Mouse (Mus musculus) limb, embryonic 12.5 days (tissue): ENCODE data around the gene Abcg4. TPM values are rescaled to one million over a fixed set of nuclear protein-coding genes. Genes with fewer than 3 reads are reported as not detected.
"Not testable (repeated sequence)": the region's sequence is repeated elsewhere in the genome, so short reads cannot be mapped to it uniquely, and the experiment has no call there.

ENCODE experiments used
- ATAC-seq: fragments of 200-750 bp; cut with Nextera tagmentation; 2 replicates; pipeline ENCODE4 v1.8.0; 2017; ENCODE audit warnings: low read depth, moderate TSS enrichment; ENCODE audit not compliant: insufficient number of reproducible peaks, insufficient read depth, low FRiP score, low TSS enrichment
- H3K27ac ChIP-seq: fragments of 300-500 bp; sonication (generic); 2 replicates; pipeline ENCODE4 v1.5.1; 2016; ENCODE audit warnings: mild to moderate bottlenecking, moderate library complexity
- H3K27me3 ChIP-seq: fragments of 300-500 bp; sonication (generic); 2 replicates; pipeline ENCODE4 v1.6.1; 2016; ENCODE audit warnings: mild to moderate bottlenecking, moderate library complexity
- H3K36me3 ChIP-seq: fragments of 300-500 bp; sonication (generic); 2 replicates; pipeline ENCODE4 v1.6.1; 2016; ENCODE audit warnings: mild to moderate bottlenecking, moderate library complexity
- H3K4me1 ChIP-seq: fragments of 300-500 bp; sonication (generic); replicated peaks from 2 replicates; pipeline ENCODE4 v1.6.1; 2016
- H3K4me2 ChIP-seq: fragments of 300-500 bp; sonication (generic); 2 replicates; pipeline ENCODE4 v1.6.1; 2016; ENCODE audit warnings: mild to moderate bottlenecking, moderate library complexity
- H3K4me3 ChIP-seq: fragments of 300-500 bp; sonication (generic); replicated peaks from 2 replicates; pipeline ENCODE4 v1.5.1; 2016; ENCODE audit warnings: mild to moderate bottlenecking
- H3K9ac ChIP-seq: fragments of 300-500 bp; sonication (generic); replicated peaks from 2 replicates; pipeline ENCODE4 v1.6.1; 2016; ENCODE audit warnings: mild to moderate bottlenecking, moderate library complexity
- H3K9me3 ChIP-seq: fragments of 300-500 bp; sonication (generic); 2 replicates; pipeline ENCODE4 v1.6.1; 2016; ENCODE audit warnings: mild to moderate bottlenecking, moderate library complexity
- WGBS: fragments of 180-500 bp; shearing (Covaris S2); methylation state at CpG from one replicate; pipeline ENCODE4 v1.1.7; 2016; 5-methylcytosine and 5-hydroxymethylcytosine counted together
- polyA plus RNA-seq: library from polyadenylated mRNA; unstranded; fragments of >200 nt; fragmentation: Nextera tagmentation; extraction: Ambion mirVana; gene quantifications from 2 replicates; pipeline ENCODE4 v1.2.1, GENCODE M21; 2016

Abcg4 gene
- polyA plus RNA-seq, 1 experiment from 2014 or later, result 7.0 TPM

DNA sequence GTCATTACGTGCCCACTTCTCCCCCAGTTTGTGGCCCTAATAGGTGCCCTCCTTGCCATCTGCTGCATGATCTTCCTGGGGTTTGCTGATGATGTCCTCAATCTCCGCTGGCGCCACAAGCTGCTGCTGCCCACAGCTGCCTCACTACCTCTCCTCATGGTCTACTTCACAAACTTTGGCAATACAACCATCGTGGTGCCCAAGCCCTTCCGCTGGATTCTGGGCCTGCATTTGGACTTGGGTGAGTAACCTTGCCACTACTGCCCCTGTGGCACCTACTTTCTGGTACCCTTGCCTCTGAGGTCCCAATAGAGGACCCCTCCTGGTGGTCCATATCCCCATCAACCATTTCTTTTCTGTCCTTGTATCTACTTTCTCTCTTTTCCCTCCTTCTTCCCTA is 39.5 kb upstream of the Abcg4 start:
- H3K4me2 ChIP-seq, result peak overlapping the region; percentile 79
- no peak for ATAC-seq
- H3K9ac ChIP-seq, result peak overlapping the region; percentile 88; the same call in 1 of the 2 replicates
- 88% methylated on average over 5 of the region's 5 CpGs for WGBS
- peaks cover 46% of the 10 kb centered on the region for H3K36me3 ChIP-seq
- no peak overlapping the region for H3K27ac ChIP-seq
- H3K4me1 ChIP-seq, result peaks cover 13% of the 10 kb centered on the region
- no peaks in the 10 kb centered on the region for H3K9me3 ChIP-seq
- H3K4me3 ChIP-seq, result peak overlapping the region; percentile 75
- no peaks in the 10 kb centered on the region for H3K27me3 ChIP-seq

DNA sequence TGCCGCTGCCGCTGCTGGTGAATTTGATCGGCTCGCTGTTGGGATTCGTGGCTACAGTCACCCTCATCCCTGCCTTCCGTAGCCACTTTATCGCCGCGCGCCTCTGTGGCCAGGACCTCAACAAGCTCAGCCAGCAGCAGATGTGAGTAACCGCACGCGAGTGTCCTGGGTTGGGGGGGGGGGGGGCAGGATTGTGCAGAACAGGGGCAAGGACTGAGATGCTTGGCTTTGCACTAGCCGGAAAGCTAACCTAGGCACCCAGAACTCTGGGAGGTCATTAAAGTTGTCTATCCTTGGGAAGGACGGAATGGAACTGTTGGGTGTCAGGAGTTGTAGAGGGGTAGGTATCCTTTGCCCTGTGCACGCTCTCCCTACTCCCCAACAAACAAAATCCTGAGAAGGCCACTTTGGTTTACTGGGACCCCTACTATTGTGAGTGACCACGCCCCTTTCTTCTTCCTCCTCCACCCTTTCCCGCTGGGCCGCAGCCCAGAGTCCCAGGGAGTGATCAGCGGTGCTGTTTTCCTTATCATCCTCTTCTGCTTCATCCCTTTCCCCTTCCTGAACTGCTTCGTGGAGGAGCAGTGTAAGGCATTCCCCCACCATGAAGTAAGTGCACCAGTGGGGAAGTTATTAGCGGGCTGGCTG is 38.8 kb upstream of the Abcg4 start:
- WGBS, result 1% methylated on average over 22 of the region's 22 CpGs
- peak overlapping the region; percentile 95 for H3K27ac ChIP-seq
- H3K4me1 ChIP-seq, result peaks cover 13% of the 10 kb centered on the region
- H3K4me2 ChIP-seq, result peak overlapping the region; percentile 79
- H3K9me3 ChIP-seq, result no peaks in the 10 kb centered on the region
- H3K4me3 ChIP-seq, result peak overlapping the region; percentile 75
- H3K9ac ChIP-seq, result peak overlapping the region; percentile 88
- ATAC-seq, result 0 out of 2 replicates have a peak, but pooled peaks have one; percentile 34
- H3K27me3 ChIP-seq, result no peaks in the 10 kb centered on the region
- H3K36me3 ChIP-seq, result peaks cover 38% of the 10 kb centered on the region

DNA sequence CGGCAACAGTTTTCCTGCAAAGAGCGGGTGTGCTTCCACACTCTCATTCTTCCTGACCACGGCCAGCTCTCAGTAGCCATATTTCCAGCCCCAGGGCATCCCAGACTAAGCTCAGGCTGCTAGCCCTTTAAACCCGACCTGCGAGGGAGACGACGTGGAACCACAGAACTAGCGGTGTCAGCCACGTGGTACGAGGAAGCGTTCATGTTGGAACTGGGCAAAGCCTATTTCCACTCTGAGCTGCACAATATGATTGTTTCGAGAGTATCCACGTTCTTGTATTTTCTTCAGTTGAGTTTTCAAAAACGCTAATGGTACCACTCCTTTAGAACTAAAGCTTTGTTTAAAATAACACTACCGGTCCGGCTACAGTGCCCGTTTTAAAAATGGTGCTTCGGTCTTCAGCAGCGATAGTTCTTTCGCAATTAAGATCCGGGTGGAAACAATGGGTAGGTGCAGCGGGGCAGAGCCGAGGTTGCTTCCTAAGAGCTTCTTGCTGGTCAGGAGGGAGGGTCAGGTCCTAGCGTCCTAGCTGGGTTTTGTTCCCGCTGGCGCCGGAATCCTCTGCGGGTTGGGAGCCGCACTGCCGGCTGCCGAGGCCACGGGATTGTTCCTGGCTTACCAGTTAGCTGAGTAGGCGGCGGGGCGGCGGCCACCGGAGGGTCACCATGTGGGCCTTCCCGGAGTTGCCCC is 38.1 kb upstream of the Abcg4 start:
- ATAC-seq, result peak; percentile 87
- H3K4me2 ChIP-seq, result peak overlapping the region; percentile 79
- H3K27ac ChIP-seq, result peak overlapping the region; percentile 95
- peak overlapping the region; percentile 88 for H3K9ac ChIP-seq
- no peaks in the 10 kb centered on the region for H3K27me3 ChIP-seq
- H3K4me1 ChIP-seq, result peaks cover 13% of the 10 kb centered on the region
- no peaks in the 10 kb centered on the region for H3K9me3 ChIP-seq
- under 1% methylated on average over 38 of the region's 38 CpGs for WGBS
- H3K4me3 ChIP-seq, result peak overlapping the region; percentile 75
- peaks cover 31% of the 10 kb centered on the region for H3K36me3 ChIP-seq

DNA sequence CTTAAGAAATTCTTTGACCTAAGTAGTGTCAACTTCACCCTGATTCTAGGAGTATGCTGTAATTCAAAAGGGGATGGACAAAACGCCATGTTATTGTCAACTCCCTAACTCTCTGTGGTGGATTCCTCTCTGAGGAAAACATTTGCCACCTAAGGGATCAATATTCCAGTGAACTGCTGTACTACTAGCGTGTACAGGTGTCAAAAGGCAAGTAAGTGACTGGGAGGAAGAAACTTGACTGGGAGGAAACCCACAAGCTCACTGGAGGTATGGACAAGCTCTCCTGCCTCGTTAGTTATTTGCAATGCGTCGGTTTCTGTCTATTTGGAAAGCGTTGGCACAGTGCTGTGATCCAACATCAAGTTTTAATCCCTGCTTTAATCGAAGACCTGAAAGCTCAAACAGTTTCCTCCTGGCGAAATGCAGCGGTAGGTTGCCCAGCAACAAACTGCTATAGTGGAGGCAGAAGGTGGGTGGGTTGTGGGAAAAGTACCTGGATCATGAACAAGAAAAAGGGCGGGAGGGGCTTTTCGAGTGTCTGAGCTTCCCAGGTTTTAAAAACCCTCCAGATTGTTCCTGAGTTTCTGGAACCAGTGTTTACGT is 37.5 kb upstream of the Abcg4 start, which contains the start of gene Dpagt1:
Gene Dpagt1, plus strand, starts transcription at position 252 of the 603 bp plus-strand sequence.
- H3K27ac ChIP-seq, result peak within 1 kb of the TSS; percentile 95
- no peaks in the 10 kb centered on the region for H3K27me3 ChIP-seq
- peak within 1 kb of the TSS; percentile 79 for H3K4me2 ChIP-seq
- peaks cover 25% of the 10 kb centered on the region for H3K36me3 ChIP-seq
- WGBS, result 3% methylated on average over 12 of the region's 12 CpGs
- ATAC-seq, result no peak
- peaks cover 14% of the 10 kb centered on the region for H3K4me1 ChIP-seq
- H3K4me3 ChIP-seq, result peak within 1 kb of the TSS; percentile 75
- no peaks in the 10 kb centered on the region for H3K9me3 ChIP-seq
- H3K9ac ChIP-seq, result peak within 1 kb of the TSS; percentile 88

DNA sequence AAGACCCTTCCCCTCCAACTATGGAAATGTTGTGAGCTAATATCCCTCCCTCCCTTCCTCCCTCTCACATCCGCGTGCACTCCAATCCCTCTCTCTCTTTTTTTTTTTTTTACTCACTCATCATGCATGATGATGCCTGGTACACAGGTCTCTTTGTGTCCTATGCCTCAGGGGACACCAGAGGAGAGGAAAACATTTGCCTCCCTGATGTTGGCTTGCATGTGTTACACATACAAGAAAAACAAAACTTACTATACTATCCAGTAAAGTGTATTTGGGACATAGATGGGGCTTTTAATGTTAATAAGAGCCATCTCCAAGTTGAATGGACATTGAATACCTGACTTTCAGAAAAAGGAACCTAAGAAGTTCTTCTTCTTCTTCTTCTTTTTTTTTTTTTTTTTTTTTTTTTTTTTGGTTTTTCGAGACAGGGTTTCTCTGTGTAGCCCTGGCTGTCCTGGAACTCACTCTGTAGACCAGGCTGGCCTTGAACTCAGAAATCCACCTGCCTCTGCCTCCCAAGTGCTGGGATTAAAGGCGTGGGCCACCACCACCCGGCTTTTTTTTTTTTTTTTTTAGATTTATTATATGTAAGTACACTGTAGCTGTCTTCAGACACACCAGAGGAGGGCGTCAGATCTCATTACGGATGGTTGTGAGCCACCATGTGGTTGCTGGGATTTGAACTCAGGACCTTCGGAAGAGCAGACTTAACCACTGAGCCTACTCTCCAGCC is 36.8 kb upstream of the Abcg4 start:
- Histone ChIP-seq H3K36me3 (peaks cover 18% of the 10 kb centered on the region), H3K4me3 (peak overlapping the region; percentile 75), H3K4me2 (peak overlapping the region; percentile 79), H3K27ac (peak overlapping the region; percentile 95), H3K4me1 (peaks cover 19% of the 10 kb centered on the region)
- ATAC-seq, H3K9me3 ChIP-seq, H3K27me3 ChIP-seq, H3K9ac ChIP-seq: not testable (repeated sequence)
- WGBS, result 77% methylated on average over 7 of the region's 8 CpGs

DNA sequence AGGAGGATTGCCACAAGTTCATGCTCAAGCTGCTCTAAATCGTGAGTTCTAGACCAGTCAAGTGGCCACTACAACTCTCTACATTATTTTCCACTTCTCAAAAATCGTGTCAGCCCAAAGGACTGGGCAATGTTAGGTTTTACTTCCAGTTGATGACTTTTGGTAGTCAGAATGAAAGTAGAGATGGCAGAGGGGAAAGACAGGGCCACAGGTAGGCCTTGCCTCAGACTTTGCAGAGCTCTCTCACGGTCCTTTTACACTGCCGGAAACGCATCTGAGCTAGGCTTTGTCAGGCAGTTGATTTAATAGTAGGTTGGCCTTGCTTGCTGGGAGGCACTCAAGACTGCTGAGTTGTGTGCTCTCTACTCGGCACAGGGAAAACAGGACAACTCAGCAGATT is 35.7 kb upstream of the Abcg4 start:
- WGBS, result 79% methylated on average over 6 of the region's 6 CpGs
- H3K4me2 ChIP-seq, result no peak overlapping the region
- H3K36me3 ChIP-seq, result peaks cover 9% of the 10 kb centered on the region
- H3K27me3 ChIP-seq, result no peaks in the 10 kb centered on the region
- H3K4me3 ChIP-seq, result no peak overlapping the region
- no peak overlapping the region for H3K27ac ChIP-seq
- peaks cover 23% of the 10 kb centered on the region for H3K4me1 ChIP-seq
- H3K9me3 ChIP-seq, result no peaks in the 10 kb centered on the region
- no peak for ATAC-seq
- H3K9ac ChIP-seq, result no peak overlapping the region

DNA sequence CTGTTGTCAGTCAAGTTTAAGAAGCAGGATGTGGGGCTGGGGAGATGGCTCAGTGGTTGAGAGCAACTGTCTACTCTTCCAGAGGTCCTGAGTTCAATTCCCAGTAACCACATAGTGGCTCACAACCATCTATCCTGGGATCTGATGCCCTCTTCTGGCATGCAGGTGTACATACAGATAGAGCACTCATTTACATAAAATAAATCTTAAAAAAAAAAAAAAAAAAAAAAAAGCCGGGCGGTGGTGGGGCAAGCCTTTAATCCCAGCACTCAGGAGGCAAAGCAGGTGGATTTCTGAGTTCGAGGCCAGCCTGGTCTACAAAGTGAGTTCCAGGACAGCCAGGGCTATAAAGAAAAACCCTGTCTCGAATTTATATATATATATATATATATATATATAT is 35.2 kb upstream of the Abcg4 start:
- not testable (repeated sequence) for ATAC-seq, H3K4me3 ChIP-seq, H3K27me3 ChIP-seq, H3K36me3 ChIP-seq, H3K4me2 ChIP-seq, H3K27ac ChIP-seq, H3K9ac ChIP-seq, H3K9me3 ChIP-seq
- H3K4me1 ChIP-seq, result peaks cover 28% of the 10 kb centered on the region
- WGBS, result 79% methylated on average over 3 of the region's 4 CpGs

DNA sequence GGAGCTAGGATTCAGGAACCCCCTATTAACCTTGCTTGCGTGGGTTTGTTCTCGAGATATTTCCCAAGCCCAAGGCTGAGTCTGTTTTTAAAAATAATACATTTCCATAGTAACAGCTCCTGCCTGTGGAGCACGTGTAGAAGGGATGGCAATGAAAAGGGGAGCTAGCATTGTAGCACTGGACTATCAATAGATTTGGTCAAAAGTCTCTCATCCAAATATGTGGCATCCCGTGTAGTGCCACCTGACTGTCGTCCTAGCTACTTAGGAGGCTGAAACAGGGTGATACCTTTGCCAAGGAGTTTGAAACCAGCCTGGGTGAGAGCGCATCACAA is 32.4 kb upstream of the Abcg4 start:
- H3K4me1 ChIP-seq, result peaks cover 24% of the 10 kb centered on the region

DNA sequence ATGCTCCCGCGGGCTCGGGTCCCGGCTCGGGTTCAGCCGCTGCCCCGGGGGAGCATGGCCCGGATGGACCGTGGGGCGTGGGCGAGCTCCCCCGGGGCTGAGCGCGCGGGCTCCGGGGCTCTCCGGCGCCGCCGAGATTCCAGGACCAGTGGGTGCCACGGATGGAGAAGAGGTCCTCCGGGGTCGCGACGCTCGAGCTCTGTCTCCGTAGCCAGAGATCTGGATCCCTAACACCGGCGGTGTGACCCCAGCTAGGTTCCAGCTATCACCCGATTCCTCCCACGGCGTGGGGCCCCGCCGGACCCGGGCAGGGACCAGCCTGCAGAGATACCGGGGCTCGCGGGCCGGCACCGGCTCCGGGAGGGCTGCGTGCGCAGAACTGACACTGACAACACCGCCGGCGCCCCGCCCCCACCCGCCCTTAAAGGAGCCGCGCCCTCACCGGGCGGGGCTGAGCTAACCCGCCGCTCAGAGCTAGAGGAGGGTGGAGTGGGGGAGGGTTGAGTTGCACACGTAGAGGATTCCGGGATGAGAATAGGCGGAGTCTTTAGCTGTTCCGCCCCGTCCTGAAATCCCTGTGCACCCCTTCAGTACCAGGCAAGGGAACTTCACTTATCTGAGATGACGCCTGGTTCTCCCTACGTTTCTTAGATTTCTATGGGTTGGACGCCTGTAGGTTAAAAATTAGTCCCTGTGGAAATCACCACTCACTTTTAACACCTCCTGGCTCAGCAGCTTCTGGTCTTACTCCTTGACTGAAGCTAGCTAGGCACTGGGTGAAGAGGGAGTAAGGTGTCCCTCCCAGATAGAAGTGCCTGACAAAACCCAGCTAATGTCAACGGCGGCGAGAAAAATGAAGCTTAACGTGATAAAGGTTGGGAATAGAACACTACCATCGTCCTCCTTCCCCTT is 31.7 kb upstream of the Abcg4 start, which contains the start of gene C2cd2l:
Gene C2cd2l, minus strand, starts transcription at position 399 of the 912 bp plus-strand sequence.
- Histone ChIP-seq H3K27ac (peak within 1 kb of the TSS; percentile 59; the same call in 1 of the 2 replicates), H3K9me3 (no peaks in the 10 kb centered on the region), H3K4me1 (peaks cover 21% of the 10 kb centered on the region), H3K27me3 (no peaks in the 10 kb centered on the region), H3K4me3 (peak within 1 kb of the TSS; percentile 89), H3K36me3 (peaks cover 21% of the 10 kb centered on the region), H3K9ac (peak within 1 kb of the TSS; percentile 80), H3K4me2 (peak within 1 kb of the TSS; percentile 96)
- under 1% methylated on average over 66 of the region's 67 CpGs for WGBS
- peak; percentile 95 for ATAC-seq

More for the DNA sequence above, 32.4 kb upstream of the Abcg4 start:
- Histone ChIP-seq H3K27me3 (no peaks in the 10 kb centered on the region), H3K9ac (peak overlapping the region; percentile 51; the same call in 1 of the 2 replicates), H3K27ac (peak overlapping the region; percentile 59; the same call in 1 of the 2 replicates), H3K4me2 (peak overlapping the region; percentile 96), H3K4me3 (peak overlapping the region; percentile 89), H3K9me3 (no peaks in the 10 kb centered on the region), H3K36me3 (peaks cover 15% of the 10 kb centered on the region)
- WGBS, result 26% methylated on average over 6 of the region's 6 CpGs
- ATAC-seq, result no peak; the same call in 1 of the 2 replicates
